Mouse (Mus musculus) ES-Bruce4 (cell line): Measurements from ENCODE around the gene Prex1.

Experiments used
- CTCF ChIP-seq: IDR thresholded peaks from one replicate; pipeline ENCODE4 v1.8.1; 2011; ENCODE audit warnings: low read depth, low read length
- EP300 ChIP-seq: IDR thresholded peaks from 2 replicates; pipeline ENCODE4 v1.6.1; 2011; ENCODE audit warnings: low read depth, low read length; ENCODE audit not compliant: insufficient read depth

GRCm38 (mm10) chr2:166581881-166582583 is 131.6 kb downstream of the Prex1 start:
- no peak for TF ChIP-seq EP300
- TF ChIP-seq CTCF = no peak
